Mouse (Mus musculus) embryonic facial prominence, embryonic 13.5 days (tissue): Measurements from ENCODE around the gene Gm20822. TPM values are rescaled to one million over a fixed set of nuclear protein-coding genes. Genes with fewer than 3 reads are reported as not detected.
"Not testable (repeated sequence)": the region's sequence is repeated elsewhere in the genome, so short reads cannot be mapped to it uniquely, and the experiment has no call there.

Experiments used
- ATAC-seq: fragments of 200-750 bp; cut with Nextera tagmentation; 2 replicates; pipeline ENCODE4 v1.8.0; 2017; ENCODE audit warnings: low read depth; ENCODE audit not compliant: insufficient number of reproducible peaks, insufficient read depth, low FRiP score, low TSS enrichment
- H3K27ac ChIP-seq: fragments of 300-500 bp; sonication (generic); 2 replicates; pipeline ENCODE4 v1.5.1; 2015; ENCODE audit warnings: moderate library complexity, mild to moderate bottlenecking, inconsistent platforms
- H3K27me3 ChIP-seq: fragments of 300-500 bp; sonication (generic); 2 replicates; pipeline ENCODE4 v1.6.1; 2015; ENCODE audit warnings: mild to moderate bottlenecking, inconsistent platforms
- H3K36me3 ChIP-seq: fragments of 300-500 bp; sonication (generic); 2 replicates; pipeline ENCODE4 v1.6.1; 2015; ENCODE audit warnings: mild to moderate bottlenecking, inconsistent platforms
- H3K4me1 ChIP-seq: fragments of 300-500 bp; sonication (generic); 2 replicates; pipeline ENCODE4 v1.6.1; 2015; ENCODE audit warnings: inconsistent platforms
- H3K4me2 ChIP-seq: fragments of 300-500 bp; sonication (generic); 2 replicates; pipeline ENCODE4 v1.6.1; 2015; ENCODE audit warnings: moderate library complexity, mild to moderate bottlenecking, inconsistent platforms
- H3K4me3 ChIP-seq: fragments of 300-500 bp; sonication (generic); 2 replicates; pipeline ENCODE4 v1.5.1; 2015; ENCODE audit warnings: mild to moderate bottlenecking, inconsistent platforms
- H3K9ac ChIP-seq: fragments of 300-500 bp; sonication (generic); 2 replicates; pipeline ENCODE4 v1.6.1; 2015; ENCODE audit warnings: mild to moderate bottlenecking, inconsistent platforms
- H3K9me3 ChIP-seq: fragments of 300-500 bp; sonication (generic); 2 replicates; pipeline ENCODE4 v1.6.1; 2016; ENCODE audit warnings: inconsistent platforms
- WGBS: fragments of 180-500 bp; shearing (Covaris S2); methylation state at CpG from one replicate; pipeline ENCODE4 v1.1.7; 2015; ENCODE audit warnings: mixed read lengths; 5-methylcytosine and 5-hydroxymethylcytosine counted together
- polyA plus RNA-seq: library from polyadenylated mRNA; unstranded; fragments of >200 nt; fragmentation: Nextera tagmentation; extraction: Ambion mirVana; gene quantifications from 2 replicates; pipeline ENCODE4 v1.2.1, GENCODE M21; 2015

The Gm20822 gene
- not detected in 2 replicates for polyA plus RNA-seq

GRCm38 (mm10) chrY:15884671-15885070 is at the start of gene Gm20822:
Gene Gm20822, minus strand, starts transcription at chrY:15884771.
- H3K27ac ChIP-seq, H3K9me3 ChIP-seq, H3K9ac ChIP-seq, H3K4me2 ChIP-seq, H3K36me3 ChIP-seq, H3K27me3 ChIP-seq, H3K4me1 ChIP-seq, H3K4me3 ChIP-seq, ATAC-seq: not testable (repeated sequence)
- WGBS: no CpG with 5 or more reads among the region's 3 CpGs
